Mouse (Mus musculus): ENCODE data around the gene P2ry2. TPM values are rescaled to one million over a fixed set of nuclear protein-coding genes. Genes with fewer than 3 reads are reported as not detected.

The P2ry2 gene
- polyA plus RNA-seq, 1 experiment from 2014 or later: 4.3 TPM

- no peaks in the 10 kb centered on the region for H3K36me3 ChIP-seq (ENCODE audit: control insufficient read depth, insufficient read depth)
- H3K4me3 ChIP-seq (ENCODE audit: low read length): no peak overlapping the region
- no peaks in the 10 kb centered on the region for H3K9me3 ChIP-seq (replicated peaks; ENCODE audit: control insufficient read depth, low read length)
- 0 out of 2 replicates have a peak, but pooled peaks cover 2% of the 10 kb centered on the region for H3K27me3 ChIP-seq (ENCODE audit: control insufficient read depth, insufficient read depth, low read length)
- 47% methylated on average over 7 of the region's 7 CpGs for WGBS
- H3K9ac ChIP-seq (ENCODE audit: low read length): no peak overlapping the region
- ATAC-seq (replicated peaks; ENCODE audit: extremely low read depth, insufficient read depth, low FRiP score): no peak
- no peak overlapping the region for H3K4me2 ChIP-seq (ENCODE audit: low read depth, low read length)
- H3K27ac ChIP-seq (ENCODE audit: low read length): no peak overlapping the region
- peaks cover 6% of the 10 kb centered on the region for H3K4me1 ChIP-seq (ENCODE audit: control insufficient read depth, insufficient read depth, low read length)
Measured at GRCm38 (mm10) chr7:100966014-100966413, 46.7 kb downstream of the P2ry2 start.

GRCm38 (mm10) chr7:100965079-100965478 is 47.6 kb downstream of the P2ry2 start:
- WGBS: 20% methylated on average over 4 of the region's 4 CpGs
- Histone ChIP-seq H3K27me3 (ENCODE audit: control insufficient read depth, insufficient read depth, low read length) (no peaks in the 10 kb centered on the region), H3K36me3 (ENCODE audit: control insufficient read depth, insufficient read depth) (no peaks in the 10 kb centered on the region), H3K4me2 (ENCODE audit: low read depth, low read length) (no peak overlapping the region), H3K9me3 (replicated peaks; ENCODE audit: control insufficient read depth, low read length) (no peaks in the 10 kb centered on the region), H3K9ac (ENCODE audit: low read length) (no peak overlapping the region), H3K27ac (ENCODE audit: low read length) (no peak overlapping the region), H3K4me3 (ENCODE audit: low read length) (no peak overlapping the region), H3K4me1 (ENCODE audit: control insufficient read depth, insufficient read depth, low read length) (peaks cover 6% of the 10 kb centered on the region)
- ATAC-seq (replicated peaks; ENCODE audit: extremely low read depth, insufficient read depth, low FRiP score): no peak; the same call in 1 of the 2 replicates

- H3K27ac ChIP-seq (ENCODE audit: low read length): no peak overlapping the region
- 77% methylated on average over 6 of the region's 6 CpGs for WGBS
Measured at GRCm38 (mm10) chr7:100964242-100964641, 48.4 kb downstream of the P2ry2 start.

GRCm38 (mm10) chr7:100963381-100963780 is 49.3 kb downstream of the P2ry2 start:
- Histone ChIP-seq H3K27me3 (ENCODE audit: control insufficient read depth, insufficient read depth, low read length) (no peaks in the 10 kb centered on the region), H3K4me3 (ENCODE audit: low read length) (no peak overlapping the region)

More at GRCm38 (mm10) chr7:100964242-100964641, 48.4 kb downstream of the P2ry2 start:
- no peak overlapping the region for H3K9ac ChIP-seq (ENCODE audit: low read length)
- H3K4me3 ChIP-seq (ENCODE audit: low read length): no peak overlapping the region
- ATAC-seq (replicated peaks; ENCODE audit: extremely low read depth, insufficient read depth, low FRiP score): no peak
- H3K4me2 ChIP-seq (ENCODE audit: low read depth, low read length): no peak overlapping the region
- H3K9me3 ChIP-seq (replicated peaks; ENCODE audit: control insufficient read depth, low read length): no peaks in the 10 kb centered on the region
- H3K36me3 ChIP-seq (ENCODE audit: control insufficient read depth, insufficient read depth): no peaks in the 10 kb centered on the region
- H3K4me1 ChIP-seq (ENCODE audit: control insufficient read depth, insufficient read depth, low read length): peaks cover 6% of the 10 kb centered on the region
- no peaks in the 10 kb centered on the region for H3K27me3 ChIP-seq (ENCODE audit: control insufficient read depth, insufficient read depth, low read length)

GRCm38 (mm10) chr7:100961146-100961545 is 51.5 kb downstream of the P2ry2 start:
- no peak for ATAC-seq (replicated peaks; ENCODE audit: extremely low read depth, insufficient read depth, low FRiP score)
- H3K9ac ChIP-seq (ENCODE audit: low read length): no peak overlapping the region
- H3K4me2 ChIP-seq (ENCODE audit: low read depth, low read length): no peak overlapping the region
- H3K27ac ChIP-seq (ENCODE audit: low read length): no peak overlapping the region
- 56% methylated on average over 7 of the region's 7 CpGs for WGBS
- H3K4me1 ChIP-seq (ENCODE audit: control insufficient read depth, insufficient read depth, low read length): peaks cover 5% of the 10 kb centered on the region
- H3K4me3 ChIP-seq (ENCODE audit: low read length): no peak overlapping the region
- 0 out of 2 replicates have a peak, but pooled peaks cover 3% of the 10 kb centered on the region for H3K9me3 ChIP-seq (replicated peaks; ENCODE audit: control insufficient read depth, low read length)
- no peaks in the 10 kb centered on the region for H3K36me3 ChIP-seq (ENCODE audit: control insufficient read depth, insufficient read depth)
- no peaks in the 10 kb centered on the region for H3K27me3 ChIP-seq (ENCODE audit: control insufficient read depth, insufficient read depth, low read length)

More at GRCm38 (mm10) chr7:100963381-100963780, 49.3 kb downstream of the P2ry2 start:
- Histone ChIP-seq H3K9me3 (replicated peaks; ENCODE audit: control insufficient read depth, low read length) (0 out of 2 replicates have a peak, but pooled peaks cover 3% of the 10 kb centered on the region), H3K4me2 (ENCODE audit: low read depth, low read length) (no peak overlapping the region), H3K36me3 (ENCODE audit: control insufficient read depth, insufficient read depth) (no peaks in the 10 kb centered on the region), H3K9ac (ENCODE audit: low read length) (no peak overlapping the region), H3K4me1 (ENCODE audit: control insufficient read depth, insufficient read depth, low read length) (peaks cover 6% of the 10 kb centered on the region), H3K27ac (ENCODE audit: low read length) (no peak overlapping the region)
- 73% methylated on average over 8 of the region's 8 CpGs for WGBS
- ATAC-seq (replicated peaks; ENCODE audit: extremely low read depth, insufficient read depth, low FRiP score): no peak

GRCm38 (mm10) chr7:100960462-100960861 is 52.2 kb downstream of the P2ry2 start:
- no peak overlapping the region for H3K4me3 ChIP-seq (ENCODE audit: low read length)
- H3K27ac ChIP-seq (ENCODE audit: low read length): no peak overlapping the region
- H3K9ac ChIP-seq (ENCODE audit: low read length): no peak overlapping the region
- H3K27me3 ChIP-seq (ENCODE audit: control insufficient read depth, insufficient read depth, low read length): no peaks in the 10 kb centered on the region
- H3K4me2 ChIP-seq (ENCODE audit: low read depth, low read length): no peak overlapping the region
- no peaks in the 10 kb centered on the region for H3K4me1 ChIP-seq (ENCODE audit: control insufficient read depth, insufficient read depth, low read length)
- 0 out of 2 replicates have a peak, but pooled peaks cover 3% of the 10 kb centered on the region for H3K9me3 ChIP-seq (replicated peaks; ENCODE audit: control insufficient read depth, low read length)
- ATAC-seq (replicated peaks; ENCODE audit: extremely low read depth, insufficient read depth, low FRiP score): no peak
- H3K36me3 ChIP-seq (ENCODE audit: control insufficient read depth, insufficient read depth): no peaks in the 10 kb centered on the region
- 70% methylated on average over 2 of the region's 2 CpGs for WGBS

- 89% methylated on average over 2 of the region's 2 CpGs for WGBS
- ATAC-seq (replicated peaks; ENCODE audit: extremely low read depth, insufficient read depth, low FRiP score): no peak
Measured at GRCm38 (mm10) chr7:100958426-100958825, 54.2 kb downstream of the P2ry2 start.

GRCm38 (mm10) chr7:100952686-100953085 is 60.0 kb downstream of the P2ry2 start:
- Histone ChIP-seq H3K36me3 (ENCODE audit: control insufficient read depth, insufficient read depth) (no peaks in the 10 kb centered on the region), H3K27ac (ENCODE audit: low read length) (peak overlapping the region; percentile 44), H3K4me3 (ENCODE audit: low read length) (no peak overlapping the region), H3K4me1 (ENCODE audit: control insufficient read depth, insufficient read depth, low read length) (peaks cover 11% of the 10 kb centered on the region), H3K27me3 (ENCODE audit: control insufficient read depth, insufficient read depth, low read length) (no peaks in the 10 kb centered on the region), H3K9me3 (replicated peaks; ENCODE audit: control insufficient read depth, low read length) (no peaks in the 10 kb centered on the region), H3K9ac (ENCODE audit: low read length) (no peak overlapping the region), H3K4me2 (ENCODE audit: low read depth, low read length) (no peak overlapping the region)
- no peak for ATAC-seq (replicated peaks; ENCODE audit: extremely low read depth, insufficient read depth, low FRiP score)
- WGBS: 65% methylated on average over 7 of the region's 7 CpGs

More at GRCm38 (mm10) chr7:100958426-100958825, 54.2 kb downstream of the P2ry2 start:
- no peaks in the 10 kb centered on the region for H3K27me3 ChIP-seq (ENCODE audit: control insufficient read depth, insufficient read depth, low read length)
- H3K4me2 ChIP-seq (ENCODE audit: low read depth, low read length): no peak overlapping the region
- H3K9me3 ChIP-seq (replicated peaks; ENCODE audit: control insufficient read depth, low read length): 0 out of 2 replicates have a peak, but pooled peaks cover 3% of the 10 kb centered on the region
- no peaks in the 10 kb centered on the region for H3K36me3 ChIP-seq (ENCODE audit: control insufficient read depth, insufficient read depth)
- H3K4me1 ChIP-seq (ENCODE audit: control insufficient read depth, insufficient read depth, low read length): no peaks in the 10 kb centered on the region
- H3K4me3 ChIP-seq (ENCODE audit: low read length): no peak overlapping the region
- H3K27ac ChIP-seq (ENCODE audit: low read length): no peak overlapping the region
- H3K9ac ChIP-seq (ENCODE audit: low read length): no peak overlapping the region

- H3K9me3 ChIP-seq (replicated peaks; ENCODE audit: control insufficient read depth, low read length): no peaks in the 10 kb centered on the region
- H3K4me1 ChIP-seq (ENCODE audit: control insufficient read depth, insufficient read depth, low read length): peaks cover 11% of the 10 kb centered on the region
- H3K9ac ChIP-seq (ENCODE audit: low read length): no peak overlapping the region
- ATAC-seq (replicated peaks; ENCODE audit: extremely low read depth, insufficient read depth, low FRiP score): no peak
- no peaks in the 10 kb centered on the region for H3K27me3 ChIP-seq (ENCODE audit: control insufficient read depth, insufficient read depth, low read length)
- no peak overlapping the region for H3K4me3 ChIP-seq (ENCODE audit: low read length)
- H3K27ac ChIP-seq (ENCODE audit: low read length): peak overlapping the region; percentile 32; the same call in 1 of the 2 replicates
- no peaks in the 10 kb centered on the region for H3K36me3 ChIP-seq (ENCODE audit: control insufficient read depth, insufficient read depth)
- no peak overlapping the region for H3K4me2 ChIP-seq (ENCODE audit: low read depth, low read length)
- WGBS: 61% methylated on average over 2 of the region's 2 CpGs
Measured at GRCm38 (mm10) chr7:100951903-100952302, 60.8 kb downstream of the P2ry2 start.

Measured in heart, embryonic 16.5 days (tissue).